Mouse (Mus musculus) limb, embryonic 13.5 days (tissue): ENCODE data around the gene Gm49380. TPM values are rescaled to one million over a fixed set of nuclear protein-coding genes. Genes with fewer than 3 reads are reported as not detected.

Experiments used
- ATAC-seq: fragments of 200-750 bp; cut with Nextera tagmentation; 2 replicates; pipeline ENCODE4 v1.8.0; 2017; ENCODE audit warnings: low read depth, moderate number of reproducible peaks, moderate TSS enrichment; ENCODE audit not compliant: low FRiP score
- H3K27ac ChIP-seq: fragments of 300-500 bp; sonication (generic); 2 replicates; pipeline ENCODE4 v1.5.1; 2015; ENCODE audit warnings: inconsistent platforms, mild to moderate bottlenecking, moderate library complexity
- H3K27me3 ChIP-seq: fragments of 300-500 bp; sonication (generic); 2 replicates; pipeline ENCODE4 v1.6.1; 2015; ENCODE audit warnings: mild to moderate bottlenecking, inconsistent platforms
- H3K36me3 ChIP-seq: fragments of 300-500 bp; sonication (generic); 2 replicates; pipeline ENCODE4 v1.6.1; 2015; ENCODE audit warnings: inconsistent platforms, mild to moderate bottlenecking, moderate library complexity
- H3K4me1 ChIP-seq: fragments of 300-500 bp; sonication (generic); 2 replicates; pipeline ENCODE4 v1.6.1; 2015; ENCODE audit warnings: inconsistent platforms
- H3K4me2 ChIP-seq: fragments of 300-500 bp; sonication (generic); replicated peaks from 2 replicates; pipeline ENCODE4 v1.6.1; 2015; ENCODE audit warnings: inconsistent platforms, mild to moderate bottlenecking, moderate library complexity
- H3K4me3 ChIP-seq: fragments of 300-500 bp; sonication (generic); 2 replicates; pipeline ENCODE4 v1.5.1; 2015; ENCODE audit warnings: moderate library complexity, mild to moderate bottlenecking, inconsistent platforms
- H3K9ac ChIP-seq: fragments of 300-500 bp; sonication (generic); 2 replicates; pipeline ENCODE4 v1.6.1; 2015; ENCODE audit warnings: mild to moderate bottlenecking, inconsistent platforms
- H3K9me3 ChIP-seq: fragments of 300-500 bp; sonication (generic); 2 replicates; pipeline ENCODE4 v1.6.1; 2016; ENCODE audit warnings: inconsistent platforms
- WGBS: fragments of 180-500 bp; shearing (Covaris S2); methylation state at CpG from one replicate; pipeline ENCODE4 v1.1.7; 2015; 5-methylcytosine and 5-hydroxymethylcytosine counted together
- polyA plus RNA-seq: library from polyadenylated mRNA; unstranded; fragments of >200 nt; fragmentation: Nextera tagmentation; extraction: Ambion mirVana; gene quantifications from 2 replicates; pipeline ENCODE4 v1.2.1, GENCODE M21; 2015

The Gm49380 gene
- polyA plus RNA-seq, 1 experiment from 2014 or later, result 0.10 TPM

DNA sequence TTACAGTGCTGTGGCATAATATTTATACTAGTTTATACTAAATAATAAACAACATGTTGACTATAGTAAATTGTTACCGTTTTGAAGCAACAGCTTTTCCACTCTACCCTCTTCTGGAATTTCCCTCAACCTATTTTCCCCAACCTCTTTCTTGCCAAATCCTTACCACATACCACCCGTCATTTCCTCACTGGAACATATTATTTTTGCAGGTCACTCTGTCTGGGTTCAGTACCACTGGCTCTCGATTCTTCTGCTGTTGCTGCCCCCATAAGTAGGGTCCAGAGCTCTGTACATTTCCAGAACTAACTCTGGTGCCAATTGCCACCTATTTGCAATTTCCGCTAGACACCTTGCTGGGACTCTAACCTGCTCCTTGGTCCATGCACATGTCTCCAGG lies 81.4 kb downstream of the Gm49380 start:
- H3K4me1 ChIP-seq, result no peaks in the 10 kb centered on the region
- no peak overlapping the region for H3K4me2 ChIP-seq
- no peak overlapping the region for H3K27ac ChIP-seq
- H3K4me3 ChIP-seq, result no peak overlapping the region
- 72% methylated on average over 4 of the region's 4 CpGs for WGBS
- no peaks in the 10 kb centered on the region for H3K36me3 ChIP-seq
- H3K27me3 ChIP-seq, result no peaks in the 10 kb centered on the region
- H3K9ac ChIP-seq, result no peak overlapping the region
- ATAC-seq, result no peak
- H3K9me3 ChIP-seq, result no peaks in the 10 kb centered on the region

DNA sequence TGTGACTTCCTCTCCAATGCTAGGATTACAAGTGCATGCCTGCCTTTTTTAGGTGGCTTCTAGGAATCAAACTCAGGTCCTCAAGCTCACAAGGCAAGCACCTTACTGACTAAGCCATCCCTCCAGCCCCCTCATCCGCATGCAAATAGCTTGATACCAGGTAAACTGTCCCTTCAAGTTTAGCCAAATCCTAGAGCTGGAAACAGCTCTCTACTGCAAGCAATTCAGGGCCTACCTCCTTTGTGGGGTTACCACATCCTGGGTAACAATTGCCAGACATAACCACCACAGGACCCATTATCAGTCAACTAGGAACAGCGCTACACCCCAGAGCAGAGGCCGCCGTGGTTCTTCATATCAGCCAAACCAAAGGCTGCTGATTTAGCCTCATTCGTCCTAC lies 82.2 kb downstream of the Gm49380 start:
- Histone ChIP-seq H3K4me1 (no peaks in the 10 kb centered on the region), H3K36me3 (no peaks in the 10 kb centered on the region), H3K9ac (no peak overlapping the region), H3K4me3 (no peak overlapping the region), H3K27me3 (no peaks in the 10 kb centered on the region), H3K4me2 (no peak overlapping the region), H3K27ac (no peak overlapping the region), H3K9me3 (no peaks in the 10 kb centered on the region)
- WGBS, result 82% methylated on average over 5 of the region's 5 CpGs
- no peak for ATAC-seq

DNA sequence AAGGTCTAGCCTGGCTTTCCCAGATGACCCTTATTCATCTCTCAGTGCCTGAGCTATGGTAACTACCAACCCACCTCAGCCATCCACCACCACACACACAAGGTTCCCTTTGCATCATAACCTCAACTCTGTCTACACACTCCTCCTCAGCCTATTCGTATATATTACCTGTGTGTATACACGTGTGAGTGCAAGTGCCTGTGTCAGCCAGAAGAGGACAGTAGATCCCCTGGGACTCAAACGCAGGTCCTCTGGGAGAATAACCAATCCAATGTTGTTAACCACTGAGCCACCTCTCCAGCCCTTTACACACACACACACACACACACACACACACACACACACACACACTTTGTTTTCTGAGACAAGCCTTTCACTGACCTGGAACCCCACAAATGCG lies 82.7 kb downstream of the Gm49380 start:
- Histone ChIP-seq H3K9ac (no peak overlapping the region), H3K27me3 (no peaks in the 10 kb centered on the region), H3K4me3 (no peak overlapping the region), H3K36me3 (no peaks in the 10 kb centered on the region), H3K4me2 (no peak overlapping the region), H3K27ac (no peak overlapping the region), H3K9me3 (no peaks in the 10 kb centered on the region), H3K4me1 (no peaks in the 10 kb centered on the region)
- WGBS, result 89% methylated on average over 4 of the region's 4 CpGs
- ATAC-seq, result no peak

DNA sequence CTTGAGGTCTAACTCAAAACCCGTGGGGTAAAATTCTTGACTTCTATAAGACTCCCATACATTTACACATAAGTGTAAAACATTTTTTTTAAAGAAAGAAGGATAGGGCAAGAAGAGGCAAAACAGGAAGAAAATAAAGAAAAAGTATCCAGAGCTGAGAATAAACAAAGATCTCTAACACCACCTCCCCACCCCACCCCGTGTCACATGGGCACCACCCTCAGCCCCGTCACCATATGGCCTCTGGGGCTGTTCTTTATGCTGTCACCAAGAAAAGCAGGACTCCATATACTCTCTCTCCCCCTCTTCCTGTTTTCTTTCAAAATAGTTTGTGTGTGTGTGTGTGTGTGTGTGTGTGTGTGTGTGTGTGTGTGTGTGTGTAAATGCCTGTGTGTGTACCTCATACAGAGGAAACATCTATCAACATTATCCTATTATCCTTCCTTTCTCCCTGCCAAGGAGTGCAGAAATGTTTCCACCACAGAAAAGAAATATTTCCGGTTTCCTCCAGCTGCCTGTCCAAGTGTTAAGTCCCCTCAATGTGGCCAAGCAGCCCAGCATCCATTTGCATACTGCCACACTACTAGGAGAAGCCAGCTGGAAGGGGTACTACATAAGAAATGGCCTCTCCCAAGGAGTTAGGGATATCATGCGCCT lies 83.6 kb downstream of the Gm49380 start:
- 57% methylated on average over 5 of the region's 5 CpGs for WGBS
- no peaks in the 10 kb centered on the region for H3K36me3 ChIP-seq
- no peak for ATAC-seq
- no peak overlapping the region for H3K4me3 ChIP-seq
- no peaks in the 10 kb centered on the region for H3K4me1 ChIP-seq
- H3K9me3 ChIP-seq, result no peaks in the 10 kb centered on the region
- H3K27ac ChIP-seq, result no peak overlapping the region
- H3K9ac ChIP-seq, result no peak overlapping the region
- H3K4me2 ChIP-seq, result no peak overlapping the region
- H3K27me3 ChIP-seq, result no peaks in the 10 kb centered on the region

DNA sequence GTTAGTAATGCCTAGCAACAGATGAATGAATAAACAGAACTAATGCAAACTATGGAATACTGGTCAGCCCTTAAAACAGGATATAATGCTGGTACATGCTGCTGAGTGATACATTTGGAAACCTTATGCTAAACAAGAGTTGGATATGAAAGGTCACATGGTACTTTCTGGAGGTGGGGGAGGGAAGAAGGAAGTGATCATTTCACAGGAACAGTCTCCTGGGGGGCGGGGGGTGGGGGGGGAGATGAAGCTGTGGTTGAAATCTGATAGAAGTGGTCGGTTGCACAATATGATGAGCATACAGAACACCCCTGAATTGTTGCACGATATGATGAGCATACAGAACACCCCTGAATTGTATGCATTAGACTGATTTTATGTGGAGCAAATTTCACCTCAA lies 89.2 kb downstream of the Gm49380 start:
- no peak for ATAC-seq
- no peak overlapping the region for H3K4me2 ChIP-seq
- H3K9me3 ChIP-seq, result no peaks in the 10 kb centered on the region
- H3K27ac ChIP-seq, result no peak overlapping the region
- no peaks in the 10 kb centered on the region for H3K27me3 ChIP-seq
- WGBS, result 74% methylated on average over 3 of the region's 3 CpGs
- H3K36me3 ChIP-seq, result no peaks in the 10 kb centered on the region
- no peak overlapping the region for H3K4me3 ChIP-seq
- H3K4me1 ChIP-seq, result peaks cover 4% of the 10 kb centered on the region; the same call in 1 of the 2 replicates
- no peak overlapping the region for H3K9ac ChIP-seq

DNA sequence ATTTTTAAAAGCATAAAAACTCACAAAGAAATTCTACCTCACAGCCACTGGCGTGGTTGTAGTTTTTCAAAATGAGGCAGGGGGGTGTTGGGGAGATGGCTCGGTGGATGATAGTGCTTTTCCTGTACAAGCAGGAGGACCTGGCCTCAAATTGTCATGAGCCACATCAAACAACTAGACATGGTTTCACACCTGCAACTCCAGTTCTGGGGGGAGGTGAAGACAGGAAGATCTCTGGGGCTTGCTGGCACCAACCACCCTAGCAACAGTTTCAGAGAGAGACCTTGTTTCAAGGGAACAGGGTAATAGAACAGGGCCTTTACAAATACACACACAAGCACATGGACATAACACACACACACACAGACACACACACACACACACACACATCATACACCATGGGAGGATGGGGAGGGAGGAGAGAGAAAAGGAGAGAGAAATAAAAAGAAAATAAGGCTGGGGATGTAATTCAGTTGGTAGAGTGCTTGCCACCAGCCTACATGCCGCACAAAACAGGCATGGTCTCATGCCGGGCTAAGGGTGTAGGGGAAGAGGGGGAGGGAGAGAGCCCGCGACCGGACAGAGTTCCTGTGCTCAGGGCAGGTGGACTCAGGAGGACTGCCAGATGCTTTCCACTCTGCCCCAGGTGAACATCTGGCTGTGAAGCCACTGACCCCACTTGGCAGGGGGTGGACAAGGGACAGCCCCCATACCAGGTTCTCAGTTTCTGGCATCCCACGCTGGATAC lies 91.0 kb downstream of the Gm49380 start:
- Histone ChIP-seq H3K4me2 (no peak overlapping the region), H3K36me3 (no peaks in the 10 kb centered on the region), H3K9ac (no peak overlapping the region), H3K27me3 (no peaks in the 10 kb centered on the region), H3K4me3 (no peak overlapping the region), H3K9me3 (no peaks in the 10 kb centered on the region), H3K27ac (no peak overlapping the region), H3K4me1 (peaks cover 4% of the 10 kb centered on the region; the same call in 1 of the 2 replicates)
- 48% methylated on average over 8 of the region's 8 CpGs for WGBS
- ATAC-seq, result no peak

DNA sequence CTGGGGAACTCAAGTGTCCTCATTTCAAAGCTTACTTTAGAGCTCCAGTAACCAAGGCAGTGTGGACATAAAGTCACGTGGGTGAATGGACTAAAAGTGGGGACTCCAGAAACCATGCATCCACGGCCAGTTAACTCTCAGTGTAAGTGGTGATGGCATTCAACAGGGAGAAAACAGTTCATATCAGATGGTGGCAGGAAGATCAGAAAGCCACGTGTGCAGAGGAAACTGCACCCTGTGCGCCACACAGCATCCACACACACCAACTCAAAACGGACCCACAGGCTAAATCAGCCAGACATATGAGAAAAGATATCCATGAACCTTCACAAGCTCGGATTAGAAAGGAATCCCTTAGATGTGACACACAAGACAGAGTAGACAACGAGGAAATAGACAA lies 93.3 kb downstream of the Gm49380 start:
- Histone ChIP-seq H3K27ac (no peak overlapping the region), H3K9me3 (no peaks in the 10 kb centered on the region), H3K4me1 (peaks cover 4% of the 10 kb centered on the region; the same call in 1 of the 2 replicates), H3K36me3 (no peaks in the 10 kb centered on the region), H3K4me3 (no peak overlapping the region), H3K27me3 (no peaks in the 10 kb centered on the region), H3K9ac (no peak overlapping the region), H3K4me2 (no peak overlapping the region)
- ATAC-seq, result no peak
- 76% methylated on average over 7 of the region's 7 CpGs for WGBS

DNA sequence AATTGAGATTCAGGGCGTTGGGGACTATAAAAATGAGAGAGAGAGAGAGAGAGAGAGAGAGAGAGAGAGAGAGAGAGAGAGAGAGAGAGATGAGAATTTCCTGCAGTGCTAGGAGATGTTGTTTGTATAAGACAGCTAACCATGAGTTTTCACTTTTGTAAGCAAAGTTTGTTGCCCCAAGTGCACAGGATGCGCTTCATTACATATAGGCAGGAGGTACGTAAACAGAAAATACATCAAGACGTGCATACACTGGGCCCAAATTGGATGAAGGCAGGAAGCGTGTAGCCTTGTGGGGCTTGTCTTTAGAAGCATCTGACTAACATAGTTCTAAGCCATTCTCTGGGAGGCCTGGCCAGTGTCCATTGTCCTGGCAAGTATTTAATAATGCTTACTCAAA lies 95.5 kb downstream of the Gm49380 start:
- H3K4me2 ChIP-seq, result no peak overlapping the region
- H3K4me1 ChIP-seq, result peaks cover 4% of the 10 kb centered on the region; the same call in 1 of the 2 replicates
- 78% methylated on average over 5 of the region's 5 CpGs for WGBS
- ATAC-seq, result no peak
- H3K4me3 ChIP-seq, result no peak overlapping the region
- H3K27ac ChIP-seq, result no peak overlapping the region
- no peak overlapping the region for H3K9ac ChIP-seq
- no peaks in the 10 kb centered on the region for H3K9me3 ChIP-seq
- H3K36me3 ChIP-seq, result no peaks in the 10 kb centered on the region
- H3K27me3 ChIP-seq, result no peaks in the 10 kb centered on the region

Other genes starting within 250 kb of the Gm49380 start
- gene Thy1, start 70.1 kb downstream of the Gm49380 start, polyA plus RNA-seq, result 3.4 and 5.1 TPM in 2 replicates
- gene Usp2, start 46.5 kb downstream of the Gm49380 start, polyA plus RNA-seq, result 14.6 and 14.7 TPM in 2 replicates
- 0.13 and 0.17 TPM in 2 replicates for gene Mfrp, start 11.8 kb downstream of the Gm49380 start, polyA plus RNA-seq
- gene C1qtnf5, start 6.3 kb downstream of the Gm49380 start, polyA plus RNA-seq, result 2.6 and 3.4 TPM in 2 replicates
- gene Rnf26, start within 50 bp of the Gm49380 start, polyA plus RNA-seq, result 79.6 and 84.1 TPM in 2 replicates
- gene Mcam, start 21.0 kb upstream of the Gm49380 start, polyA plus RNA-seq, result 29.6 and 30.4 TPM in 2 replicates
- gene Cbl, start 120.5 kb upstream of the Gm49380 start, polyA plus RNA-seq, result 17.5 and 19.6 TPM in 2 replicates
- gene Ccdc153, start 127.2 kb upstream of the Gm49380 start, polyA plus RNA-seq, result not detected in 2 replicates
- 0.09 and 0.11 TPM in 2 replicates for gene Pdzd3, start 138.0 kb upstream of the Gm49380 start, polyA plus RNA-seq
- 8.2 and 8.3 TPM in 2 replicates for gene Nlrx1, start 155.1 kb upstream of the Gm49380 start, polyA plus RNA-seq
- 7.3 and 7.4 TPM in 2 replicates for gene Abcg4, start 175.1 kb upstream of the Gm49380 start, polyA plus RNA-seq
- 26.1 and 29.6 TPM in 2 replicates for gene Hinfp, start 192.2 kb upstream of the Gm49380 start, polyA plus RNA-seq
- gene C2cd2l, start 206.8 kb upstream of the Gm49380 start, polyA plus RNA-seq, result 6.8 and 7.8 TPM in 2 replicates
- gene Dpagt1, start 212.5 kb upstream of the Gm49380 start, polyA plus RNA-seq, result 40.2 and 40.5 TPM in 2 replicates
- gene H2afx, start 221.2 kb upstream of the Gm49380 start, polyA plus RNA-seq, result 382 and 390 TPM in 2 replicates
- gene Hmbs, start 230.7 kb upstream of the Gm49380 start, polyA plus RNA-seq, result 111 and 116 TPM in 2 replicates
- 27.8 and 28.9 TPM in 2 replicates for gene Vps11, start 248.2 kb upstream of the Gm49380 start, polyA plus RNA-seq